Mouse (Mus musculus) ES-Bruce4 (cell line): ENCODE data around the gene H2-DMa. TPM values are rescaled to one million over a fixed set of nuclear protein-coding genes. Genes with fewer than 3 reads are reported as not detected.
A peak's percentile ranks its signal among the peaks of the same experiment; 100 is the strongest.

Experiments
- H3K27ac ChIP-seq: 2 replicates; pipeline ENCODE4 v1.5.1; 2012; ENCODE audit warnings: low read length, inconsistent platforms; ENCODE audit not compliant: insufficient read depth
- H3K27me3 ChIP-seq: 2 replicates; pipeline ENCODE4 v1.6.1; 2012; ENCODE audit warnings: mild to moderate bottlenecking, low read length, inconsistent platforms; ENCODE audit not compliant: control insufficient read depth, poor library complexity, insufficient read depth, severe bottlenecking
- H3K36me3 ChIP-seq: 2 replicates; pipeline ENCODE4 v1.6.1; 2012; ENCODE audit warnings: inconsistent platforms, mild to moderate bottlenecking, low read length, moderate library complexity; ENCODE audit not compliant: control insufficient read depth, poor library complexity, insufficient read depth, severe bottlenecking
- H3K4me1 ChIP-seq: one replicate; pipeline ENCODE4 v1.8.1; 2011; ENCODE audit warnings: low read length; ENCODE audit not compliant: control insufficient read depth, insufficient read depth
- H3K4me3 ChIP-seq: 2 replicates; pipeline ENCODE4 v1.5.1; 2011; ENCODE audit warnings: low read depth, mild to moderate bottlenecking, low read length
- H3K9ac ChIP-seq: 2 replicates; pipeline ENCODE4 v1.6.1; 2012; ENCODE audit warnings: low read depth, mild to moderate bottlenecking, inconsistent platforms; ENCODE audit not compliant: poor library complexity, severe bottlenecking
- H3K9me3 ChIP-seq: replicated peaks from 2 replicates; pipeline ENCODE4 v1.6.1; 2012; ENCODE audit warnings: mild to moderate bottlenecking, low read length, inconsistent platforms; ENCODE audit not compliant: control insufficient read depth, poor library complexity, insufficient read depth, severe bottlenecking
- CTCF ChIP-seq: IDR thresholded peaks from one replicate; pipeline ENCODE4 v1.8.1; 2011; ENCODE audit warnings: low read depth, low read length
- EP300 ChIP-seq: IDR thresholded peaks from 2 replicates; pipeline ENCODE4 v1.6.1; 2011; ENCODE audit warnings: low read depth, low read length; ENCODE audit not compliant: insufficient read depth
- POLR2A ChIP-seq: IDR thresholded peaks from one replicate; pipeline ENCODE4 v1.8.1; 2011; ENCODE audit warnings: low read length; ENCODE audit not compliant: insufficient read depth
- polyA plus RNA-seq: library from polyadenylated mRNA; stranded (reverse); fragments of >200 nt; gene quantifications from 2 replicates; pipeline ENCODE4 v1.2.4, GENCODE M21; 2011; ENCODE audit warnings: low read depth; ENCODE audit not compliant: missing spikeins, insufficient read depth, insufficient read length

The H2-DMa gene
- polyA plus RNA-seq, 1 experiment, result 5.9 TPM

- Histone ChIP-seq H3K36me3 (no peaks in the 10 kb centered on the region), H3K9me3 (no peaks in the 10 kb centered on the region), H3K9ac (no peak overlapping the region), H3K4me3 (no peak overlapping the region), H3K27ac (no peak overlapping the region), H3K27me3 (no peaks in the 10 kb centered on the region), H3K4me1 (peaks cover 2% of the 10 kb centered on the region)
- TF ChIP-seq POLR2A, result no peak
- TF ChIP-seq CTCF, result peak; percentile 61
Observed at GRCm38 (mm10) chr17:34165033-34165730, 45.8 kb downstream of the H2-DMa start.

DNA sequence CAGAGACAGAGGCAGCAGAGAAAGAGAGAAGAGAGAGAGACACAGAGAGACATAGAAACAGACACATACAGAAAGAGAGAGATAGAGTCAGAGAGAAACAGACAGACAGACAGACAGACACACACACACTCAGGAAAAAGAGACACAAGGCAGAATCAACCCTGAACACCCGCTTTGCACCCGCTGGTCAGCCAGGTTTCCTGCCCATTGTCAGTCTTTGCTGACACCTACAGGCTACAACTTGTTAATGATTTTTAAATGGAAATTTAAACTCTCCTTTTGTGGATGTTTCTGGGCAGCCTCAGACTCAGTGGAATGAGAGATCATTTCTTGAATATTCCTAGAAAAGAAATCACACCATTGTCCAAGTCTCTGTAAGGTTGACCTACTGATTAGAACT is 49.9 kb downstream of the H2-DMa start:
- TF ChIP-seq POLR2A (no peak), CTCF (peak; percentile 54)
- no peak overlapping the region for H3K27ac ChIP-seq
- H3K9me3 ChIP-seq, result peaks cover 5% of the 10 kb centered on the region
- H3K4me3 ChIP-seq, result no peak overlapping the region
- H3K36me3 ChIP-seq, result no peaks in the 10 kb centered on the region
- H3K27me3 ChIP-seq, result no peaks in the 10 kb centered on the region
- no peaks in the 10 kb centered on the region for H3K4me1 ChIP-seq
- no peak overlapping the region for H3K9ac ChIP-seq

DNA sequence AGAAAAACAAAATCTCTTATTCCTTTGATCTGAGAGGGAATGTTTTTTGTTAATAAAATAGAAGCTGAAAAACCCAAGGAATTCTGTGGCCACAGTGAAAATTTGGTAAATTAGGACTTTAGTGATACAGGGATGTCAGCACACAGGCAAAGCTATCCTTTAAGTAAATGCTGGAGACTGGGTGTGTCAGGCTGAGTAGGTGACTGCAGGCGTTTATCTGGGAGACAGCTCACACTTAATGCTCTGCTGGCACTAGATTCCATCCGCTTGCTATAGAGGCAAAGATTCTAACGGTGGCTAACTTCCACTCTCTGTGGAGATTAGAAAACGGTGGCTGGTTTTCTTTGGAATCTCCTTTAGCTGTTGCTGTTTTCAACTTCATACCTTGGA is 51.1 kb downstream of the H2-DMa start:
- TF ChIP-seq CTCF (no peak), EP300 (no peak), POLR2A (no peak)
- H3K4me1 ChIP-seq, result no peaks in the 10 kb centered on the region
- peaks cover 5% of the 10 kb centered on the region for H3K9me3 ChIP-seq
- no peak overlapping the region for H3K9ac ChIP-seq
- no peak overlapping the region for H3K4me3 ChIP-seq
- no peaks in the 10 kb centered on the region for H3K27me3 ChIP-seq
- H3K27ac ChIP-seq, result no peak overlapping the region
- no peaks in the 10 kb centered on the region for H3K36me3 ChIP-seq

DNA sequence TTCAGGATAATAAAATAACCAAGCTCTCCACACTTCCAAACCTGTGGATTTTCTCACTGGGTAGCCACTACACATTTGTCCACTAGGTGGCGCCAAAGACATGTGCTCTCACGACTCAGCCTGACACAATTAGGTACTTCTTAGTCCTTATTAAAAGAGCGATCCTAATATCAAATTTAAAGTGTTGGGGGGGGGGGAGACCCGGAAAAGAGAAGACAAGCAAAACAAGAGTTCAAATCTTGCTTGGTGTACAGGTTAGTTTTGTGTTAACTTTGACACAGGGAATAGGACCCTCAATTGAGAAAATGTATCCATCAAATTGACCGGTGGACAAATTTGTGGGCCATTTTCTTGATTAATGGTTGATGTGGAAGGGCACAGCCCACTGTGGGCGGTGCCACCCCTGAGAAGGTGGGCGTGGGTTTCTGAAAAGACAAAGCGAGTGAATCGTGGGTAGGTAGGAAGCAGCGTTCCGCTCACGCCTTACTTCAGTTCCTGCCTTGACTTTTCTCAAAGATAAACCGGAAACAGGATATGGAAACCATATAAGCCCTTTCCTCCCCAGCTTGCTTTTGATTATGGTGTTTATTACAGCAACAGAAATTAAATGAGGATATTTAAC is 51.6 kb downstream of the H2-DMa start:
- Histone ChIP-seq H3K27ac (no peak overlapping the region), H3K9me3 (peaks cover 5% of the 10 kb centered on the region), H3K9ac (no peak overlapping the region), H3K4me3 (no peak overlapping the region), H3K4me1 (no peaks in the 10 kb centered on the region), H3K36me3 (no peaks in the 10 kb centered on the region), H3K27me3 (no peaks in the 10 kb centered on the region)
- TF ChIP-seq POLR2A, result no peak
- no peak for TF ChIP-seq EP300
- peak; percentile 43 for TF ChIP-seq CTCF

GRCm38 (mm10) chr17:34172528-34172927 is 53.2 kb downstream of the H2-DMa start:
- no peaks in the 10 kb centered on the region for H3K4me1 ChIP-seq
- no peaks in the 10 kb centered on the region for H3K27me3 ChIP-seq
- peak; percentile 4 for TF ChIP-seq CTCF
- TF ChIP-seq EP300, result no peak
- H3K4me3 ChIP-seq, result no peak overlapping the region
- H3K36me3 ChIP-seq, result no peaks in the 10 kb centered on the region
- no peak overlapping the region for H3K9ac ChIP-seq
- no peak overlapping the region for H3K27ac ChIP-seq
- H3K9me3 ChIP-seq, result peaks cover 9% of the 10 kb centered on the region

- Histone ChIP-seq H3K27ac (no peak overlapping the region), H3K36me3 (no peaks in the 10 kb centered on the region), H3K9ac (no peak overlapping the region), H3K4me1 (no peaks in the 10 kb centered on the region), H3K4me3 (no peak overlapping the region), H3K9me3 (peaks cover 9% of the 10 kb centered on the region), H3K27me3 (no peaks in the 10 kb centered on the region)
- TF ChIP-seq EP300, result no peak
- TF ChIP-seq POLR2A, result no peak
- no peak for TF ChIP-seq CTCF
Observed at GRCm38 (mm10) chr17:34174075-34174474, 54.7 kb downstream of the H2-DMa start.
